Mouse (Mus musculus): Measurements from ENCODE around the gene Trim56. TPM values are rescaled to one million over a fixed set of nuclear protein-coding genes. Genes with fewer than 3 reads are reported as not detected.

Trim56 gene
- polyA plus RNA-seq, 1 experiment from 2014 or later, result 3.9 TPM

GRCm38 (mm10) chr5:137085021-137085420 is 31.0 kb downstream of the Trim56 start:
- Histone ChIP-seq H3K4me1 (0 out of 2 replicates have a peak, but pooled peaks cover 2% of the 10 kb centered on the region), H3K36me3 (no peaks in the 10 kb centered on the region), H3K9me3 (replicated peaks) (peaks cover 19% of the 10 kb centered on the region), H3K27ac (replicated peaks) (no peak overlapping the region), H3K4me3 (no peak overlapping the region), H3K27me3 (ENCODE audit: low read depth, poor library complexity, severe bottlenecking) (no peaks in the 10 kb centered on the region)
- WGBS, result 84% methylated on average over 6 of the region's 6 CpGs
- DNase-seq (ENCODE audit: low spot score), result no peak

GRCm38 (mm10) chr5:137083051-137083450 is 33.0 kb downstream of the Trim56 start:
- Histone ChIP-seq H3K27me3 (ENCODE audit: low read depth, poor library complexity, severe bottlenecking) (no peaks in the 10 kb centered on the region), H3K27ac (replicated peaks) (no peak overlapping the region), H3K9me3 (replicated peaks) (peaks cover 14% of the 10 kb centered on the region; the same call in 1 of the 2 replicates), H3K4me1 (0 out of 2 replicates have a peak, but pooled peaks cover 2% of the 10 kb centered on the region), H3K4me3 (no peak overlapping the region), H3K36me3 (no peaks in the 10 kb centered on the region)
- 88% methylated on average over 4 of the region's 4 CpGs for WGBS
- DNase-seq (ENCODE audit: low spot score), result no peak

GRCm38 (mm10) chr5:137079849-137080248 is 36.2 kb downstream of the Trim56 start:
- no peak overlapping the region for H3K27ac ChIP-seq (replicated peaks)
- DNase-seq (ENCODE audit: low spot score), result no peak
- 69% methylated on average over 5 of the region's 5 CpGs for WGBS
- no peaks in the 10 kb centered on the region for H3K36me3 ChIP-seq
- H3K4me1 ChIP-seq, result peaks cover 14% of the 10 kb centered on the region
- H3K4me3 ChIP-seq, result no peak overlapping the region
- H3K9me3 ChIP-seq (replicated peaks), result no peaks in the 10 kb centered on the region
- no peaks in the 10 kb centered on the region for H3K27me3 ChIP-seq (ENCODE audit: low read depth, poor library complexity, severe bottlenecking)

GRCm38 (mm10) chr5:137078616-137079015 is 37.4 kb downstream of the Trim56 start:
- Histone ChIP-seq H3K36me3 (no peaks in the 10 kb centered on the region), H3K27ac (replicated peaks) (no peak overlapping the region), H3K4me1 (peaks cover 23% of the 10 kb centered on the region), H3K4me3 (no peak overlapping the region), H3K9me3 (replicated peaks) (no peaks in the 10 kb centered on the region), H3K27me3 (ENCODE audit: low read depth, poor library complexity, severe bottlenecking) (no peaks in the 10 kb centered on the region)
- 70% methylated on average over 6 of the region's 6 CpGs for WGBS
- DNase-seq (ENCODE audit: low spot score), result no peak

GRCm38 (mm10) chr5:137078041-137078440 is 38.0 kb downstream of the Trim56 start:
- no peaks in the 10 kb centered on the region; the same call in 1 of the 2 replicates for H3K27me3 ChIP-seq (ENCODE audit: low read depth, poor library complexity, severe bottlenecking)
- WGBS, result 81% methylated on average over 14 of the region's 14 CpGs
- H3K4me1 ChIP-seq, result peaks cover 23% of the 10 kb centered on the region
- no peak overlapping the region for H3K4me3 ChIP-seq
- H3K36me3 ChIP-seq, result no peaks in the 10 kb centered on the region
- no peak overlapping the region for H3K27ac ChIP-seq (replicated peaks)
- DNase-seq (ENCODE audit: low spot score), result no peak
- H3K9me3 ChIP-seq (replicated peaks), result no peaks in the 10 kb centered on the region

GRCm38 (mm10) chr5:137077187-137077586 is 38.8 kb downstream of the Trim56 start:
- H3K9me3 ChIP-seq (replicated peaks), result no peaks in the 10 kb centered on the region
- H3K4me3 ChIP-seq, result no peak overlapping the region
- WGBS, result 92% methylated on average over 7 of the region's 7 CpGs
- no peaks in the 10 kb centered on the region for H3K36me3 ChIP-seq
- H3K27me3 ChIP-seq (ENCODE audit: low read depth, poor library complexity, severe bottlenecking), result no peaks in the 10 kb centered on the region; the same call in 1 of the 2 replicates
- DNase-seq (ENCODE audit: low spot score), result no peak
- no peak overlapping the region for H3K27ac ChIP-seq (replicated peaks)
- peaks cover 30% of the 10 kb centered on the region for H3K4me1 ChIP-seq

- H3K4me1 ChIP-seq, result peaks cover 35% of the 10 kb centered on the region
Observed at GRCm38 (mm10) chr5:137076191-137076930, 39.6 kb downstream of the Trim56 start.

GRCm38 (mm10) chr5:137075726-137076125 is 40.3 kb downstream of the Trim56 start:
- WGBS, result 68% methylated on average over 6 of the region's 6 CpGs
- Histone ChIP-seq H3K4me3 (no peak overlapping the region), H3K27me3 (ENCODE audit: low read depth, poor library complexity, severe bottlenecking) (no peaks in the 10 kb centered on the region; the same call in 1 of the 2 replicates), H3K4me1 (peaks cover 34% of the 10 kb centered on the region), H3K9me3 (replicated peaks) (no peaks in the 10 kb centered on the region), H3K27ac (replicated peaks) (no peak overlapping the region), H3K36me3 (no peaks in the 10 kb centered on the region)
- no peak for DNase-seq (ENCODE audit: low spot score)

More at GRCm38 (mm10) chr5:137076191-137076930, 39.6 kb downstream of the Trim56 start:
- 0 out of 2 replicates have a peak overlapping the region, but pooled peaks have one; percentile 42 for H3K27ac ChIP-seq (replicated peaks)
- no peaks in the 10 kb centered on the region; the same call in 1 of the 2 replicates for H3K27me3 ChIP-seq (ENCODE audit: low read depth, poor library complexity, severe bottlenecking)
- 43% methylated on average over 12 of the region's 12 CpGs for WGBS
- DNase-seq (ENCODE audit: low spot score), result peak; percentile 19
- no peaks in the 10 kb centered on the region for H3K9me3 ChIP-seq (replicated peaks)
- no peak overlapping the region for H3K4me3 ChIP-seq
- no peaks in the 10 kb centered on the region for H3K36me3 ChIP-seq

- Histone ChIP-seq H3K9me3 (replicated peaks) (no peaks in the 10 kb centered on the region), H3K4me3 (no peak overlapping the region), H3K27me3 (ENCODE audit: low read depth, poor library complexity, severe bottlenecking) (no peaks in the 10 kb centered on the region; the same call in 1 of the 2 replicates), H3K36me3 (no peaks in the 10 kb centered on the region), H3K4me1 (peaks cover 33% of the 10 kb centered on the region), H3K27ac (replicated peaks) (peak overlapping the region; percentile 34; the same call in 1 of the 2 replicates)
- no peak for DNase-seq (ENCODE audit: low spot score)
- 33% methylated on average over 6 of the region's 6 CpGs for WGBS
Observed at GRCm38 (mm10) chr5:137074191-137074651, 41.8 kb downstream of the Trim56 start.

- Histone ChIP-seq H3K9me3 (replicated peaks) (no peaks in the 10 kb centered on the region), H3K27ac (replicated peaks) (no peak overlapping the region), H3K36me3 (no peaks in the 10 kb centered on the region), H3K4me3 (no peak overlapping the region), H3K4me1 (peaks cover 33% of the 10 kb centered on the region), H3K27me3 (ENCODE audit: low read depth, poor library complexity, severe bottlenecking) (no peaks in the 10 kb centered on the region; the same call in 1 of the 2 replicates)
- DNase-seq (ENCODE audit: low spot score), result no peak
- WGBS, result 95% methylated on average over 8 of the region's 8 CpGs
Observed at GRCm38 (mm10) chr5:137073141-137073540, 42.9 kb downstream of the Trim56 start.

GRCm38 (mm10) chr5:137072079-137072960 is 43.7 kb downstream of the Trim56 start, which contains the start of gene Serpine1:
Gene Serpine1 (minus strand): TSS chr5:137072268.
- Histone ChIP-seq H3K9me3 (replicated peaks) (no peaks in the 10 kb centered on the region), H3K27ac (replicated peaks) (peak within 1 kb of the TSS; percentile 69), H3K4me1 (peaks cover 33% of the 10 kb centered on the region), H3K36me3 (no peaks in the 10 kb centered on the region), H3K4me3 (peak within 1 kb of the TSS; percentile 45), H3K27me3 (ENCODE audit: low read depth, poor library complexity, severe bottlenecking) (no peaks in the 10 kb centered on the region; the same call in 1 of the 2 replicates)
- WGBS, result 22% methylated on average over 23 of the region's 23 CpGs
- peak; percentile 62 for DNase-seq (ENCODE audit: low spot score)

GRCm38 (mm10) chr5:137070881-137071605 is 45.0 kb downstream of the Trim56 start:
- H3K27me3 ChIP-seq (ENCODE audit: low read depth, poor library complexity, severe bottlenecking), result no peaks in the 10 kb centered on the region; the same call in 1 of the 2 replicates
- no peak overlapping the region for H3K27ac ChIP-seq (replicated peaks)
- no peaks in the 10 kb centered on the region for H3K36me3 ChIP-seq
- no peak overlapping the region for H3K4me3 ChIP-seq
- WGBS, result 86% methylated on average over 19 of the region's 19 CpGs
- H3K9me3 ChIP-seq (replicated peaks), result no peaks in the 10 kb centered on the region
- peaks cover 26% of the 10 kb centered on the region for H3K4me1 ChIP-seq
- no peak for DNase-seq (ENCODE audit: low spot score)

Data from midbrain, embryonic 10.5 days (tissue).